Mouse (Mus musculus): Measurements from ENCODE around the gene Thap12.

Thap12 gene

DNA sequence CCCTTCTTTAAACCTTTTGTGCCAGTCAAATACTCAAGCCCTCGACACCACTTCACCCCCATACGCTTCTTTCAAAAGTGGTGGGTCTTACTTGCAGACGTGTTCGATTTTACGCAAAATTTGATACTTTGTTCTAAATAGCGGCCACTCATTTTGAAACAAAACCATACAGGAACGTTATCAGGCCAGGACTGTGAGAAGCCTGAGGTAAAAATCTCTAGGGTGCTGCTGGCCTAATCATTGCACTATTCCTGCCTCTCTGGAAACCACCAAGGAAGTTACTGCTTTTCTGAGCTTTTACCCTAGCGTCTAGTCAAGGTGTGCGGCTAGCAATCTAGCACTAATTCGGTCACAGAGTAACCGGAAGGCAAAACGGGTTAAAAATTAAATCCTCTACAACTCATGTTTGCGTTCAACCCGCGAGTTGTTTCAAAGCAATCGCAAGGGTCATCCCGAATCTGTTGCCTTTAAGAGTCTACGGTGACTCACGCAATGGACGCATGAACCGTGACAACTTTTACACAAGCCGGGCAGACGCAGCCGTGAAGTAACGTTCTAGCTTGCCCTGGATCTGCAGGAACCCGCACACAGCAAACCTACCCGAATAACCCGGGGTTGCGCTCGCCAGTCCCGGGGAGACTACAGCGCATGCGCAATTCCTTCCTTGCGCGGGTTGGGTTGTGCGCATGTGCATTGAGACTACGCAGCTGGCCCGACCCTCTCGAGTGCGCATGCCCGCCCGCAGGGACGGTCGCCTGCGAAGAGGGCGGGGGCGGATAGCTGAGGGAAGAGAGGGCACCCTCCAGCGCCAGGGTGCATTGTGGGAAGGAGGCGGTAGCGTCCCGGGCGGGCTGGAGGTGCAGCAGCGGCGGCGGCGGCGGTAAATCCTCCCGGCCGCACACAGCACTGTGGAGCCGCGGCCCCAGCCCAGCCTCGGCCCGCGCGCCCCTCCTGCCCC is at the start of gene Thap12:
Gene Thap12 (plus strand): TSS at position 821 of the 958 bp plus-strand sequence.
- ATAC-seq (ENCODE audit: insufficient number of reproducible peaks, low FRiP score, low TSS enrichment) = peak; percentile 93

DNA sequence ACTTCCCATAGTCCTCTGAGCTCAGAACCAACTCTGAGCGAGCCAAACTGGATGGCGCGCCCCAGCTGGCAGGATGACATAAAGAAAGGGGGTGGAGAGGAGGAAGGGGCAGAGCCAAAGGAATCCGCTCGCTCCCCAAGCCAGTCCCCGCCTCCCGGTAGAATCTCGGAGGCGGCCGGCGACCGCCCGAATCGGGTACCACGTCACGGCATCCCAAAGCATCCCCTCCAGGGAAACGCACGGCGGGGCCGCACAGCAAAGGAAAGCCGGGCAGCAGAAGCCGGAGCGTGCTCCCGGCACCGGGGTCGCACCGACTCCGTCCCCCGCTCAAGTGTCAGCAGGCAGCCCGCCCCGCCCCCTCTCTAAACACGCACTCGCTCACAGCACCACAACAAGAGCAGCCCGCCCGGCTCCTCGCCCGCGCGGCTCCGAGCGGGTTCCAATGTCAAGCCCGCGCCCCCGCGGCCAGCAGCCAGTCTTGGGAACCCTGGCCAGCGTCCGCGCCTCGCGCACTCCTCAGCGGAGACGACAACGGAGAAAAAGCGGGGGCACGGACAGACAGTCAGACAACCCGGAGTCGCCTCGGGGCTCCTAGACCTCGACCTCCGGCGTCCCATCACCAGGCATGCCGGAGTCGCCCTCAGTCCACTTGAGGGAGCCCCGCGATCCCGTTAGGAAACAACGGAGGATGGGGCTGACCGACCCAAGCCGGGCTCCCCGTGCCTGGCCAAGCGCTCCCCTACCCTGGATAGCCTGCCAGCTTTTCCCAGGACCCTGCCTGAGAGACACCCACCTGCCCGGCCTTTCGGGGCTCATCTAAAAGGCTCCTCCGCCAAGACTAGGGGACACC is 47.0 kb upstream of the Thap12 start:
- peak; percentile 50 for ATAC-seq (ENCODE audit: insufficient number of reproducible peaks, low FRiP score, low TSS enrichment)

- peak; percentile 98 for ATAC-seq (ENCODE audit: insufficient number of reproducible peaks, low FRiP score, low TSS enrichment)
Observed at GRCm38 (mm10) chr7:98656531-98657221, 46.2 kb upstream of the Thap12 start, which contains the start of gene Emsy. TSS of gene Emsy (minus strand) at chr7:98656783.

DNA sequence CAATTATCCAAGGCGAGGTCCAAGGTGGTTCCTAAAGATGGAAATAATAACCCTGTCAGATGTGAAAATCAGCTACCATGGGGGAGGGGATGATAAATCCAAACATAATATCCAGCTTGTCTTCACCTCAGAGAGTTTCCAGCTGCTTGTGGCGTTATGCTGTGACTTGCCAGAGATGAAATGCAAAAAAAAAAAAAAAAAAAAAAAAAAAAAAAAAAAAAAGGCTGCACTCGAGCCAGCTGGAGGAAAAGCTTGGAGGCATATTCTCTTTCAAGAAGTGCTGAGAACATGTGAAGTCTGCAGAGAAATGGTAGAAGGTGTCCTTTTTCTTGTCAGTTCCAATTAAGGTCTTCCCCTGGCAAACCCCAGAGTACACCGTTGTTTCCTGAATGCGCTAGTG is 37.7 kb upstream of the Thap12 start:
- no peak for ATAC-seq (ENCODE audit: insufficient number of reproducible peaks, low FRiP score, low TSS enrichment)

DNA sequence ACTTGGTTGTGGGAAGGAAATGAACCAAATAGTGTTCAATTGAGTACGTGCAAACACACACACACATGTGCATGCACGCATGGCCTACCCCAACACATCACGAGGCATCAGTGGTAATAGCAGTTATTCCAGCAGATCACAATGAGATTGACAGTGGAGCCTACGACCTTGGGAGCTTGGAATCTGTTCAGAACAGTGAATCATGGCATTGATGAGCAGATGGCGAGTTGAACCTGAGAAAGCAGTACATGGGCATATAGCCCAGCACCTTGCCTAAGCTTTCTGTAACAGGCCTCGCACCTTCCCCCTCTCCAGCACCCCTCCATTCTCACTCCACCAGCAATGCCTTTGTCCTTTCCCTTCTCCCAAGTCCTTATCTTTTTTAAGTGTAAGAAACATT is 37.2 kb upstream of the Thap12 start:
- no peak for ATAC-seq (ENCODE audit: insufficient number of reproducible peaks, low FRiP score, low TSS enrichment)

- ATAC-seq (ENCODE audit: insufficient number of reproducible peaks, low FRiP score, low TSS enrichment) = no peak
Observed at GRCm38 (mm10) chr7:98667956-98668746, 34.8 kb upstream of the Thap12 start.

- no peak for ATAC-seq (ENCODE audit: insufficient number of reproducible peaks, low FRiP score, low TSS enrichment)
Observed at GRCm38 (mm10) chr7:98670831-98671230, 32.1 kb upstream of the Thap12 start.

DNA sequence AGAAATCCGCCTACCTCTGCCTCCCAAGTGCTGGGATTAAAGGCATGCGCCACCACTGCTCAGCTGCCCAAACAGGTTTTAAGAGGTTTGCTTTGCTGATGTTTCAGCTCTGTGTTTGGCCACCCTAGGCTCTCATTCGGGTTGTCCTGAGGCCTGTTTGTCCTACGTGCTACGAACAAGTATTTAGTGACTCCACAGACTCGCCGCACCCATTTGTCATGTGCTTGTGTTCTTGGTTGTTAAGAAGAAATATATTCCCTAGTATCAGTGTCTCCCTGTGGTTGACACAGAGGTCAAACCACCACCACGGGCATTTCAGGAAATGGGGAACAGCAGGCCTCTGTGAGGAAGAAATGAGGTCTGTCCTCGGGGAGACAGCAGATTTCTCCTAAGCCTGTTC is 31.5 kb upstream of the Thap12 start:
- no peak for ATAC-seq (ENCODE audit: insufficient number of reproducible peaks, low FRiP score, low TSS enrichment)

DNA sequence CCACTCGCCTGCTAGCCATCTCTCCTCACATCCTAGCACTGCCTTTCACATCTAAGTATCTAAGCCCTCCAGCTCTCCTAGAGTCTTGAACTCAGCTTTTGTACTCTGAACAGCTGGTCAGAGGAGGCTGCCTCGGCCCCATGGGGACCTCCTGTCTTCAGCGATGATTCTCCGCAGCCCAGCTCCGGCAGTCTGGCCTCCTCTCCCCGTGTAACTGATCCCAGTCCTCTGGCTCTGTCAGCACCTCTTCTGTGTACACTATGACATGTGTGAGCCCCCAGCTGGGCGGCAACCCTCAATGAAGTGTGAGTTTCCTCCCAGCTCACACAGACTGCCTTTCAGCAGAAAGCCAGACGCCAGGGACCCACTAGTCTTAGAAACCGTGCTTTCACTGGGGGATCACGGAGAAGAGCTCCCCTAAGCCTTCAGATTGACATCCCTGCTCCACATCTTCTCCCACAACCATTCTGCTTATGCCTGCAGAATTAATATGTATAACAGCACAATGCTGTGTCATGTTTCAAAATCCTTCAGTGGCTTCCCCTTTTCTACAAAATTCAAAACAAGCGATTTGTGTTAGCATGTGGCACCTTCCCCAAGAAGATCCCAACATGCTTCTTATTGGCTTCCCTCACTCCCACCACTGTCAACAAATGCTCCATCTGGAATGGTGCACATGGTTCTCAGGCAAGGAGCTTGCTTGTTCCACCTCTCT is 30.5 kb upstream of the Thap12 start:
- no peak for ATAC-seq (ENCODE audit: insufficient number of reproducible peaks, low FRiP score, low TSS enrichment)

- no peak for ATAC-seq (ENCODE audit: insufficient number of reproducible peaks, low FRiP score, low TSS enrichment)
Observed at GRCm38 (mm10) chr7:98674344-98674743, 28.6 kb upstream of the Thap12 start.

DNA sequence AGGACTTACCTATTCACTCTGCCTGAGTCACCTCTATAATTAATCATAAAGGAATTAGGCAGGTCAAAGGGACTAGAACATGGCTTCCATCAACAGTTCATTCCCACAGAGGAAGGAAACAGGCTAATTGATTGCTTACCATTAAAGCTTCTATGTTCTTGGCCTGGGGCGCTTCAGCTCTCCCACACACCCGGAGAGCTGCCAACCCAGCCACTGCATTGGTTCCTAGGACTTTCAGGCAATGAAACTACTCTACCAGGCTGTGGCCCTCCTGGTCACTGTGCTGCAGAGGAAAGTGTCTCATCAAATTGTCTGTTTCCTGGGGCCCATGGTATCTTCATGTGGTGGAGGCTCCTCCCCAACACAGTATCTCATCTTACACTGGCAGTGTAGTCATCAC is 25.4 kb upstream of the Thap12 start:
- no peak for ATAC-seq (ENCODE audit: insufficient number of reproducible peaks, low FRiP score, low TSS enrichment)

DNA sequence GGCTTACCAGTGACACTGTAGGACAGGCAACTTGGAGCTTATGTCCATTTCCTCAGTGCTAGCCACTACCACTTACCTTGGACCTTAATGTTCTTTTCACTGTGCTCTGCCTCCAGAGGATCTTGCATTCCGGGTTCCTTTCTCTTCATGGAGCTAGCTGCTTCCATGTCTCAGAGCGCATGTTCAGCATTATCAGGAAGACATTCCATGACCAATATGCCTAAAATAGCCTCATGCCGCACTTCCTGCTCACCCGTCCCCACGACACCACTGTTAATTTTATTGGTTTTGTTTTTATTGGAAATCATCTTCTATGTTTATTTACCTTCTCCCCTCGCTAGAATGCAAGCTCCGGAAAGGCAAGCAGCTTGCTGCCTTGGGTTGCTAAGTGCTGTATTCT is 24.5 kb upstream of the Thap12 start:
- no peak for ATAC-seq (ENCODE audit: insufficient number of reproducible peaks, low FRiP score, low TSS enrichment)

- no peak for ATAC-seq (ENCODE audit: insufficient number of reproducible peaks, low FRiP score, low TSS enrichment)
Observed at GRCm38 (mm10) chr7:98680691-98681090, 22.2 kb upstream of the Thap12 start.

- no peak for ATAC-seq (ENCODE audit: insufficient number of reproducible peaks, low FRiP score, low TSS enrichment)
Observed at GRCm38 (mm10) chr7:98682821-98683220, 20.1 kb upstream of the Thap12 start.

- ATAC-seq (ENCODE audit: insufficient number of reproducible peaks, low FRiP score, low TSS enrichment) = no peak
Observed at GRCm38 (mm10) chr7:98685895-98686294, 17.0 kb upstream of the Thap12 start.

DNA sequence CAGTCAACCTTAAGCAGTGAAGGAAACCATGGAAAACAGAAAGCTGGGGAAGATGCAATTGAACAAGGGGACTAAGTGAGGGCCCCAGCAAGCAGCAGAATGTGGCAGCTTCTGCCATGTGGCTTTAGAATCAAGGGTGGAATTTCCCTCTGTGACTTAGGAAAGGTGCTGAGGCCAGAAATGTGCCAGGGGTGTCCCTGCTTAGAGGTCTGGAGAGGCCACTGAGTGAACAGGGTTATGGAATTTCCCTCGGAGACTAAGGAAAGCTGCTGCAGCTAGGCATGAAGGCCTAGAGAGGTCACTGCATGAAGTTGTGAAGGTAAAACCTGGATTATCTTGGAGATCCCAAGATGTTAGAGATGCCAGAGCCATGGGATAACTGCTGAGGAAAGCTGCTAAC is 12.8 kb upstream of the Thap12 start:
- no peak for ATAC-seq (ENCODE audit: insufficient number of reproducible peaks, low FRiP score, low TSS enrichment)

GRCm38 (mm10) chr7:98690831-98691230 is 12.1 kb upstream of the Thap12 start:
- no peak for ATAC-seq (ENCODE audit: insufficient number of reproducible peaks, low FRiP score, low TSS enrichment)

DNA sequence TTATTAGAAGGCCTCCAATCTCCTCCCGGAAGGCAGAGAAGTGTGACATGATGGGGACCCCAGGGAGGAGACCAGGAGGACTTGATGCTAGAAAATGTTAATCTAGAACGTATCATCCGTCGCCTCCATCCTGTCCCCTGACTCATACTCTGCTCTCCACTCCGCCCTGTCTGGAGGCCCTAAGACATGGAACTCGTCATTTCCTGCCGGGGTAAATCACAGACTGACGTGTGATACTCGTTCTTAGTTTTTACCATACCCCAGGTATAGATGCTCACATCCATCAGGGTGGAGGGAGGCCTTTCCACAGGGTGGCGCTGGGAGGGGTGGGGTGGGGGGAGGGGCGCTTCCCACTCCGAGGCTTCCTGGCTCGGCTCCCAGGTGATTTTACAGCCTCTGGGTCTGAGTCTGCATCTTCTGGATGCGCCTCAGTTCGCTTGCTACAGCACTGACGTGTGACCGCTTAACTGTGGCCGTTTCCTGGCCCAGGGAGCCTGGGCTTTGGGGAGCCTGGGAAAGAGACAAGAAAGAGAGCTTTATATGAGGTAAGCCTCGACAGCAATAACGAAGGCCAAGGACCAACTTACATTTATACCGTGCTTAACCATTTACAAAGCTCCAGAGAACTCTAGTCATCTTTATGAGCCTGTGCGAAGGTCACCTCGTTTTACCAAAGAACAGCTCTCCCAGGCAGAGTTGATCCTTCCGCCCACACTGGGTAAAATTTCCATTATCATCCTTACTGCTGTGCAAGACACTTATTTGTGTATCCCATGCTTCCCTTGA is 9.9 kb upstream of the Thap12 start:
- ATAC-seq (ENCODE audit: insufficient number of reproducible peaks, low FRiP score, low TSS enrichment) = no peak

Measured in cerebellum, adult (tissue).